Mouse (Mus musculus) cerebellum, adult (tissue): ENCODE data around the gene Cyp1a1.

Source experiments
- ATAC-seq: cut with Nextera tagmentation; 2 replicates; pipeline ENCODE4 v1.9.2; 2017; ENCODE audit warnings: mild to moderate bottlenecking, moderate library complexity, mixed read lengths; ENCODE audit not compliant: insufficient number of reproducible peaks, low FRiP score, low TSS enrichment

Gene Cyp1a1

DNA sequence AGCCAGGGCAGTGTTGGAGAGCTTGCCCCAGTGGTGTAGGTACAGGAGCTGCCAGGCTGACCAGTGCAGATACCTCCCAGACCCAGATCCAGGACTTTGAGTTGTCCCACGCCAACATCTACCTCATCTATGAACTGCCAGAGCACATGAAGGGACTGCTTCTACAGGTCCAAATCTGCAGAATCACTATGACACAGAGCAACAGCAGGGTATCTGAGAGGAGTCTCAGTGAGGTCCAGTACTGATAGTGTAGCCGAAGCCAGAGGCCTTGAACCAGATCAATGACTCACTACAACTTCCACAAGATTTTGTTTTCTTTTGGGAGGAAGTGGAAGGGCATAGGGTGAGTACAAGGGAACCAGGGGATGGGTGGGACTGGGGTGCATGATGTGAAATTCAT is at the start of gene Cyp1a1:
Cyp1a1 (plus strand) TSS at position 178 of the 400 bp plus-strand sequence.
- no peak for ATAC-seq

DNA sequence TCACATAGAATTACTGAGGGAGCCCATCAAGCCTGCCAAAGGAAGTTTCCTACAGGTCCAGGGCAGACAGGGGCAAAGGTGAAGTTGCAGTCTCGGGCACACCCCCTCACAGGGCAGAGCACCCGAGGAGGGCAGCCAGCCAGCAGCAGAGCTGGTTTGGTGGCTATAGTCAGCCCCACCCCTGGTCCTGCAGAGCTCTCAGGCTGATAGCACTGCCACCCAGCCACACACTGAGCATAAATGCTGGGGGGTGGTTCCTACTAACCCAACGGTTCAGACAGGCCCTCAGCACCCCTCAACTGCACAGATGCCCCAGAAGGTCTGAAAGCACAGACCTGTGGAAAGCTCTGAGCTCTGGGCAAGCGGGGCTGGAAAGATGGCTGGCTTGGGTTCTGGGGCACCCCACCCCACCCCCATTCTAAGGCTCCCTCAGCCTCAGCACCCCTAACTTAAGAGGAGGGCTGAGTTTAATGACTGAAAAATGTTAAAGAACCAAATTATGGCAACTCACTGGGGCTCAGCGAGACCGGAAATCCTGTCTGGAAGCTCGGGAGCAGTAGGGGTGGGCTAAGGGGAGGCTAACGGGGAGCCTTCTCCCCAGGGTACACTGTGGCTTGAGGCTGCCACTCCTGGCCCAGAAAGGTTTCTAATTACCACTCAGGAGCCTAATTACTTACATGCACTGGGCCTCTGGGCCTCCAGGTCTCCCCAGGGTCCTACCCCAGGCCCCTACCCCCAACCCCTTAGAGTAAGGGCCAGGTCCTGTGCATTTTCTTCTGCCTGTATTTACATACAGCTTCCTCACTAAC is 48.9 kb upstream of the Cyp1a1 start:
- no peak for ATAC-seq

DNA sequence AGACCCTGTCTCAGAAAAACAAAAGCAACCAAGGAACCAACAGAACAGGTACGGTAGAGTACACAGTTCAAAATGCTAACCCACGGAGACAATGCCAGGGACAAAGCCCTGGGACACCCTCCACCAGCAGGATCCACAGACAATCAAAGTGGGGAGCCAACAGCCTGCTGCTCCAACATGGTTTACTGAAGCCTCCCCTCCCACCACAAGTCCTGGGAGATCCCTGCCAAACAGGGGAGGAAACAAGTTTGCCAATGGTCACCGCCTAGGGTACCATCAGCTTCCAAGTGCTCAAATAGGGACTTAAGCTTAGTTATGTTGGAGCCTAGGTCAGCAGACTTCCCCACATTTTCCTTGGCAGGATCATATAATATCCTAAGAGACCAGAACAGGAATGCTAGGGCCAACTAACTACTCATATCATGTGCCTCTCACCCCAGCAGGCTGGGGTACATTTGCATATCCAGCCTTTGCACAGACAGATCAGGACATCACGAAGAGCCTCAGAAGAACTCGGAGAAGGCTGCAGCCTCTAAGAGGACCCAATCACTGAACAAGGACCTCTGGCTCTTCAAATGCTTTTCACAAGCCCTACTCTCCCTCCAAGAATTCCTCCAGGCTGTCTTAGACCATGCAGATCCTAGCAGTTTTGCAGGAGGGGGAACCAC is 47.9 kb upstream of the Cyp1a1 start:
- ATAC-seq, result no peak

GRCm38 (mm10) chr9:57640384-57640783 is 47.3 kb upstream of the Cyp1a1 start:
- no peak for ATAC-seq

GRCm38 (mm10) chr9:57641022-57641421 is 46.7 kb upstream of the Cyp1a1 start:
- no peak for ATAC-seq

DNA sequence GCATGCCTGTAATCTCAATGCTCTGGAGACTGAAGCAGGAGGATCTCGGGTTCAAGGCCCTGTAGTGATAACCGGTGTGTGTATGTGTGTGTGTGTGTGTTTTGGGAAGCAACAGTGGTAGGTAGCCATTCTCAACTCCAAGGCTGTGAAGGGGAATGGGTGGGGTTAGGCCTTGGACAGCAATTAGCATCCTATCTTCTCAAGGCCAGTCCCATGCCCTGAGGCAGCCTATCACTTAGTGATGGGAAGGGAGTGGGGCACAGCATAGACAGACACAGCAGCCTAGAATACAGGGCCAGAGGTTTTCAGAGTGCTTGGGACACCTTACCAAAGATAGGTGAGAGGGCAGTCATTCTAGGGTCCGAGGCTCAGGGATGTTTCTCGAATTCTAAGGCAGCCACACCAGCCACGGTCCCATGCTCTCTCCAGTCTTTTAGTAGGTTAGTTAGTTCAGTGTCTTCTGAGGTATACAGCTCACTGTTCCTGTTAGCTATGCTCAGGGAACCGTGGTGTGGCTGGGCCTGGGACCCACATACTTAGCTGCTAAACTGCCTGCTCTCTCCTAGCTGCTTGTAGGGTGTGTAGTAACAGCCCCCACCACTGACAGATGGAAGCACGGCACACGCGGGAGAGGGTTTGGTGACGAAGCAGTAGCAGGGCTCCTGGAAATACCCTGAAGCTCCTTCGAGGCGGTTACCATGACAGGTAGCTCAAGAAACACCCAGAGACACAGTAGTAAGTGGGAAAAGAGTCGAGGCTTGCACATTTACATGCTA is 45.8 kb upstream of the Cyp1a1 start:
- no peak for ATAC-seq

- ATAC-seq, result no peak
Measured at GRCm38 (mm10) chr9:57643169-57643855, 44.4 kb upstream of the Cyp1a1 start.

- ATAC-seq, result no peak
Measured at GRCm38 (mm10) chr9:57643856-57644180, 43.9 kb upstream of the Cyp1a1 start.

DNA sequence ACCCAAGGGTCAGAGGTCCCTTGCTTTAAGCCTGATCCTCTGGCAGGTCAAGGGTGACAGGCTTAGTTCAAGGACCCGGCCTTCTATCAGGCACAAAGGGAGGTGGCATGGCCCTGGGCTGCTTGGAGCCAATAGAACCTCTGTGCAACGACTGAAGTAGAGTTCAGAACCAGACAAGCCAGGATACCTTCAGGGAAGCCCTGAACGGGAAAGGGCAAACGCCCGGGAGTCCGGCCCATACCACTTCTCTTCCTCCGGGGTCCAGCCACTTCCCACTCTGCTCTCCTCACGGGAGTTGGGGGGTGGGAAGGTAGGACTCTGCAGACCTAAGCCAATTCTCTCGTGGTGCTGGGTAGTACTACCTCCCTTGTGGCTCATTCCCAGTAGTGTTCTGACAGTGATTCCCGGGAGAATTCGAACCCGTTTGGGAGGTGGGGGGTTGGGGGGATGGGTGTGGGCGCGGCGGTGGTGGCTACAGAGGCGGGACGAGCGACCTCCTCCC is 43.2 kb upstream of the Cyp1a1 start:
- ATAC-seq, result no peak

DNA sequence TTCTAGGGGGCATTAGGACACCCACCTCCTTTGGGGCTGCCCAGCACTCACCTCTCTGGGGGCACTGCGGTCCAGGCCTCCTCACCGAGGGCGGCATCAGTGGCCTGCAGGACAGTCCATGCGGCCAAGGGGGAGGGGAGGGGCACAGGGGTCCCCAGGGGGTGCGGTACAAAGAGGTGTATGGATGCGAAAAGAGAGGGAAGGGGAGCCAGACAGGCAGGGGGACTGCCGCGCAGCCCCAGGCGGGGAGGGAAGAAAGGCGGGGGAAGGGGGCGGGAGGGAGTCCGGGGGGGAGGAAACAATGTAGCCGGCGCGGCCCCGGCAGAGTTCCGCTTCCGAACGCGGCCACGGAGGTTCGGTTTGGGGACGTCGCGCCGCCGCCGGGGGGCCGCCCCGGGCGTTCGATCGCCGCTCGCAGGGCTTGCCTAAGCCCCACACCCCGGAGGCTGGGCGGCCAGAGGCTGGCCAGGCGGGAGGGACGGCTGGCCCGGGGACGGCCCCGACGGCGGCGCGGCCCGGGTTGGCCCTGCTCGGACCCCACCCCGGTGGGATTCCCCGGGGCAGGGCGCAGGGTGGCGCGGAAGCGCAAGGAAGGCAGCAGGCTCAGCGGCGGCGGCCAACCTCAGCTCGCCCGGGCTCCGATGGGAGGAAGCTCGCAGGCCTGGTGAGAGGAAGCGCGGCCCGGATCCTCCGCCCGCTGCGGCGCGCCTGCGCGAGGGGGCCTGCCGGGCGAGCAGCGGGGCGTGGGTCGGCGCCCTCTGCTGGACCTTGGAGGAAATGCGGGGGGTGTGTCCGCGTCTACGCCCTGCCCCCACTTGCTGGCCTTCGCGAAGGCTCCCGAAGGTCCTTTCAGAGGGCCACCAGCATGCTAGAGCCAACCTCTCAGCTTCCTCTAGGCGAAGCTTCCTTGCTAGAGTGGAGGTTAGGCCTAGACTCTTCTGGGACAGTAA is 42.5 kb upstream of the Cyp1a1 start:
- peak; percentile 89 for ATAC-seq

DNA sequence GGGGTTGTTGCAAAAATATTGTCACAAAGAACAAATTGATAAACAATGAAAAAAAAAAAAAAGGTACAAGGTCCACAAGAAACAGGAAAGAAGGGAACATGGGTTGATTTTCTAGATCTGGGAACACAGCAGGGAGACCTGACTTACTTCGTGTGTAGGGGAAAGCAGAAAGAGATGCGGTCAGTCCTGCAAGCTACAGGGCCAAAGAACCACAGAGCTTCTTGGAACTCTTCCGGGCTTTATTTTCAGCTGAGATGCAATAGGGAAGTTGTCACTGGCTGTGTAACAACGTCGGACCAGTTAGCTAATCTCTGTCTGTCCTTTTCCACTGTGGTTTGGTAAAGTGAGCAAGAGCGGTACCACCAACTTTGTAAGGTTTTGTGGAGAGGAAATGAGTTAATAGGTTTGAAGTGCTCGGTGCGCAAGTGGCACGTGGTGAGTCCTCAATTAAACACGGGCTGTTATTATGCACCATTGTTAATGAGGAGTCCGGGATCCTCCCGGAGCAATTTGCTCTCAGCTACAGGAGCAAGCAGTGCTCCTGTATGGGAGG is 41.1 kb upstream of the Cyp1a1 start:
- ATAC-seq, result no peak

DNA sequence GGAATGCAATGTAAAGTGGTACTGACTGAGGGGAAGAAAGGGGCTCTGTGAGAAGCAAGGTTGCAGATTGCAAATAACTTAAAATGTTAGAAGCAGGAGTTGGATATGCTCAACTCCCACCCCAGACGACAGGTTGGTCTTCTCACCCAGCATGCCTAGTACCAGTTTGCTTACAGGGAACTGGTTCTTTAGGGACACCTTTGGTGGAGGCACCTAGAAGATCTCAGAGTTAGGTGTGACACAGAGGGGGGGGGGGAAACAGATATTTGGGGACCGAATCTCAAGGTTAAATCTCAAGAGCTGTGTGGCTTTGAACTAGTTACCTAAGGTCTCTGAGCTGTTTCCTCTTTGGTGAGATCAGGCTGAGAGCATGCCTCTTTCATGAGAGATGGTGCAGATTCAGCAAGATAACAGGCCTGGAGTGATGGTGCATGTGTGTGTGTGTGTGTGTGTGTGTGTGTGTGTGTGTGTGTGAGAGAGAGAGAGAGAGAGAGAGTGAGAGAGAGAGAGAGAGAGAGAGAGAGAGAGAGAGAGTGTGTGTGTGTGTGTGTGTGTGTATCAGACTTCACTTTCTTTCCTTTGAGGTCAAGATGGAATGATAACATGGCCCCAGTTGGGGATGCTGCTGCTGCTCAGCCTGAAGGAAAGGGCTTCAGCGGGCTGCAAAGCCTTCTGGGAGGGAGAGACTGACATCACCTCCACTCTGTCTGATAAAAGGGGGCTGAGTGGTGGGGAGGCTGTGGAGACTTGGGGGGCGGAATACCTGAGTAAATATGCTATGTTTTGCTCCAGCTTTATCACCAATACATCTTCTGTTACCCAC is 40.2 kb upstream of the Cyp1a1 start:
- no peak for ATAC-seq

GRCm38 (mm10) chr9:57650130-57650785 is 37.5 kb upstream of the Cyp1a1 start:
- ATAC-seq, result no peak

DNA sequence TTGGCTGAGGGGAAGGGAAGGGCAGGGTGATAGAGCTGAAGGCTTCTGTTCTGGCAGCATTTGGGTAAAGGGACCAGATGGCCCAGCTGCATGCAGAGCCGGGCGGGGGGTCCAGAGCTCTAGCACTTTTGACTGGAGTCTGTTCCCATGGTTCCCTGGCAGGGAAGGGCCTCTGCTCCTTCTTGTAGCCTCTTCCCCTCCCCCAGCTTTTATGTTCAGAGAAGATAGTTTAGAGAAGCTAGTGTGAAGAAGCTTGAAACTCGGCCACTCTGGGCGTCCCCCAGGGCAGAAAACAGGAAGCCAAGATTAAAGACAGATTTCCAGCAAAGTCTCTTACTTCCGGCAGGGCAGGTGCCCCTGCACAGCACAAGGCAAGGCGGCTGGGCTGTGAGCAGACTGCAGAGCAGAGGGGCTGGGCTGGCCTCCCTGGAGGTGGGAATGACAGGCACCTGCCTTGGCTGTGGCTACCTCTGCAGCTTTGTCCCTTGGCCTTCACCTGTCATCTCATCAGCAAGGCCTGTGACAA is 36.9 kb upstream of the Cyp1a1 start:
- no peak for ATAC-seq

DNA sequence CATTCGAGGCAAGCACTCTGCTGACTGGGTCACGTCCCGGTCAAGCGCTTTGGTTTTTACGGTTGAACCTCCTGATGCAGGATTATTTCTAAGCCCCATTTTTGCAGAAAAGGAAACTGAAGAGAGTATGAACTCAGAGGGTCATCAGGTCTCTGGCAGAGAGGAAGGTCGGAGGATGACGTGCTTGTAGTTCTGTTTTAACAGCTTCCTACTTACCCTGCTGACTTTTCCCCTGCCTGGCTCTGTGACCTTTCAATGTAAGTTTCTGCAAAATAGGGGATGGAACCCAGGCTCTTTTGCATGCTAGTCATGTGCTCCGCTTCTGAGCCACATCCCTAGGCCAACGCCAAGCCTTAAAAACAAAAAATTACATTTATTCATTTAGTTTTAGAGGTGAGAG is 35.4 kb upstream of the Cyp1a1 start:
- ATAC-seq, result no peak

DNA sequence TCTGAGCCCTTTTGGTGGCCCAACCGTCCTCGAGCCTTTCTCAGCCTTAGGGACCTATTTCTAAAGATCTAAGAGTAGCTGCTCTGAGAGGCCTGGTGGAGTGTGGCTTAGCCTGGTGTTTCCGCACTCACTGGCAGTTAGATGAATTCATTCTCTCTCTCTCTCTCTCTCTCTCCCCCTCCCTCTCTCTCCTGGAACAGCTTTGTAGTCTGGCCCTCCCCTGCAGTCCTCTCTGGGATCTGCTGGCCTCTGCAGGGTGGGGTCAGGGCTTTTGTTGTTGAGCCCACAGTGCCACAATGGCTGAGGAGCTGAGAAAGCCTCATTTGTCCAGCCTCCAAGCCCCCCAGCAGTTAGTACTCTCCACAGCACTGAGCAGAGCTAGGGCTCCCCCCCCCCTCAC is 34.9 kb upstream of the Cyp1a1 start:
- no peak for ATAC-seq

DNA sequence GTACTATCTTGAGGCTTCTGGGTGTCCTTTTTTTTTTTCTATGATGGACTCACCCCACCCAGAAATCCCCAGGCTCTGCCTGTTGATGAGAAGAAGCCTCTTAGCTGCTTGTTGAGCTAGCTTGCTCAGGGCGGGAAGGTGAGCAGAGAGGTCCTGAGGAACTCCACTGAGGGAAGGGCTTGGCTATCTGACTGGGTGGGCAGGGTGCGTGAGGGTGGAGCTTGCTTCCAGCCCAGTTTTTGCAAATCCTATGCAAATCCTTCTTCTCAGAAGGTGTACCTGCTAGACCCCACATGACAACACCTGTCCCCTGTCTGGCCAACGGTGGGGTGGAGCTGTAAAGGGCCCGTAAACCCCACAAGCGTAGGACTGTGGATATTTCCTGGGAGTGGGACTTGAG is 34.4 kb upstream of the Cyp1a1 start, which contains the start of gene Csk:
Csk (minus strand) TSS at position 349 of the 400 bp plus-strand sequence.
- no peak for ATAC-seq
